Mouse (Mus musculus): ENCODE data around the gene Hnf1a. TPM values are rescaled to one million over a fixed set of nuclear protein-coding genes. Genes with fewer than 3 reads are reported as not detected.

The Hnf1a gene
- polyA plus RNA-seq (2012; rRNA removed; ENCODE audit: low replicate concordance): 0.17 TPM in 1 of 2 replicates, not detected in the other

GRCm38 (mm10) chr5:114970824-114971227, at the start of gene Hnf1a:
TSS of gene Hnf1a (minus strand) at chr5:114971094.

GRCm38 (mm10) chr5:115010577-115011216, 39.8 kb upstream of the Hnf1a start, which contains the start of gene Sppl3:
TSS of gene Sppl3 (plus strand) at chr5:115011137.

GRCm38 (mm10) chr5:114942074-114942765, 28.7 kb downstream of the Hnf1a start, which contains the start of gene 2210016L21Rik:
TSS of gene 2210016L21Rik (plus strand) at chr5:114942158.

GRCm38 (mm10) chr5:114922998-114923473, 47.9 kb downstream of the Hnf1a start, which contains the start of gene Oasl1:
TSS of gene Oasl1 (plus strand) at chr5:114923240.

Other genes starting within 250 kb of the Hnf1a start
- gene Ankrd13a, start 196.4 kb downstream of the Hnf1a start, polyA plus RNA-seq (2012; rRNA removed; ENCODE audit: low replicate concordance): 54.6 and 74.8 TPM in 2 replicates
- gene Git2, start 195.6 kb downstream of the Hnf1a start, polyA plus RNA-seq (2012; rRNA removed; ENCODE audit: low replicate concordance): 67.4 and 80.8 TPM in 2 replicates
- gene 1500011B03Rik, start 147.6 kb downstream of the Hnf1a start, polyA plus RNA-seq (2012; rRNA removed; ENCODE audit: low replicate concordance): 32.1 and 36.0 TPM in 2 replicates
- gene 4930519G04Rik, start 117.4 kb downstream of the Hnf1a start, polyA plus RNA-seq (2012; rRNA removed; ENCODE audit: low replicate concordance): not detected in 2 replicates
- gene Gm9936, start 112.4 kb downstream of the Hnf1a start, polyA plus RNA-seq (2012; rRNA removed; ENCODE audit: low replicate concordance): not detected in 2 replicates
- gene Oasl2, start 74.2 kb downstream of the Hnf1a start, polyA plus RNA-seq (2012; rRNA removed; ENCODE audit: low replicate concordance): 9.2 and 27.5 TPM in 2 replicates
- gene Oasl1, start 47.9 kb downstream of the Hnf1a start, polyA plus RNA-seq (2012; rRNA removed; ENCODE audit: low replicate concordance): 10.2 and 12.7 TPM in 2 replicates
- 15.6 and 18.0 TPM in 2 replicates for gene 2210016L21Rik, start 28.9 kb downstream of the Hnf1a start, polyA plus RNA-seq (2012; rRNA removed; ENCODE audit: low replicate concordance)
- gene Sppl3, start 40.0 kb upstream of the Hnf1a start, polyA plus RNA-seq (2012; rRNA removed; ENCODE audit: low replicate concordance): 60.9 and 73.7 TPM in 2 replicates
- gene Gm10401, start 127.2 kb upstream of the Hnf1a start, polyA plus RNA-seq (2012; rRNA removed; ENCODE audit: low replicate concordance): not detected in 2 replicates
- gene Acads, start 148.3 kb upstream of the Hnf1a start, polyA plus RNA-seq (2012; rRNA removed; ENCODE audit: low replicate concordance): 174 and 188 TPM in 2 replicates
- 39.5 and 43.4 TPM in 2 replicates for gene Unc119b, start 163.9 kb upstream of the Hnf1a start, polyA plus RNA-seq (2012; rRNA removed; ENCODE audit: low replicate concordance)
- 65.7 and 84.4 TPM in 2 replicates for gene Mlec, start 187.1 kb upstream of the Hnf1a start, polyA plus RNA-seq (2012; rRNA removed; ENCODE audit: low replicate concordance)
- gene Cabp1, start 223.3 kb upstream of the Hnf1a start, polyA plus RNA-seq (2012; rRNA removed; ENCODE audit: low replicate concordance): 1.4 and 2.3 TPM in 2 replicates